Mouse (Mus musculus): ENCODE results near the gene Cttn.

GRCm38 (mm10) chr7:144441466-144441865, 29.3 kb downstream of the Cttn start:
- TF ChIP-seq CTCF (conservative IDR thresholded peaks at IDR 0.05; ENCODE audit: low read length) = no peak
- no peak for TF ChIP-seq NANOG (IDR thresholded peaks at IDR 0.05; ENCODE audit: borderline replicate concordance, low read length)
- TF ChIP-seq POU5F1 (IDR thresholded peaks at IDR 0.05; ENCODE audit: borderline replicate concordance, low read length) = no peak
